Mouse (Mus musculus): ENCODE measurements around the gene Zbtb39.
"Not testable (repeated sequence)": the region's sequence is repeated elsewhere in the genome, so short reads cannot be mapped to it uniquely, and the experiment has no call there.

The Zbtb39 gene

DNA sequence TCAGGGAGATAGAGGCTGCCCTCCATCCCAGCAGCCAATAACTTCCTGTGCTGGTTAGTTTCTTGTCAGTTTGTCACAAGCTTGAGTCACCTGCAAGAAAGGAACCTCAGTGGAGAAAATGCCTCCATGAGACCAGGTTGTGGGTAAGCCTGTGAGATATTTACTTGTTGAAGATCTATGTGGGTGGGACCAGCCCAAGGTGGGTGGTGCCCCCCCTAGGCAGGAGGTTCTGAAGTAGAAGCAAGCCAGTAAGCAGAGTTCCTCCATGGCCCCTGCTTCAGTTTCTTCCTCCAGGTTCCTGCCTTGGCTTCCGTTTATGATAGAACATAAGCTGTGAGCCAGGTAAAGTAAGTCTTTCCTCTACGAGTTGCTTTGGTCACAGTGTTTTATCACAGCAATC lies 3.1 kb upstream of the Zbtb39 start:
- intact Hi-C loops (cut with DNase I): loop anchor here (5.0 kb wide), 1 partner anchor 59 kb away; no protein-coding TSS in a partner anchor

DNA sequence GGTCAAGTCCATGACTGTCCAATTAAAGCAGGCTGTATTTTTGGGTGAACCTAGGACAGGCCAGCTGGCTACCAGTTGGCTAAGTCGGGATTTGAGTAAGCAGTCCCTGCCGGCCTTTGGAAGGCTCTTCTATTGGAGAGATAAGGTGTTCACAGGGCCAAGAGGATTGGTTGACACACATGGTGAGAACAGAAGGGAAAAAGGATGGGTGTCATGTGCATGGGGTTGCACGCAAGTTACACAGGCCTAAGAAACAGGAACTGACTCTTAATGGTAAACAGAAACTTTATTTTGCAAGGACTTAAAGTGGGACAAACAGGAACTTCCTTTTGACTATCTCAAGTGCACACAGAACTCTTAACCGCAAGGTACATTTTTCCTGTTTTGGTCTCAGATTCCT lies 2.4 kb upstream of the Zbtb39 start:
- intact Hi-C loops (cut with DNase I): loop anchor here (5.0 kb wide), 1 partner anchor 60 kb away; no protein-coding TSS in a partner anchor

DNA sequence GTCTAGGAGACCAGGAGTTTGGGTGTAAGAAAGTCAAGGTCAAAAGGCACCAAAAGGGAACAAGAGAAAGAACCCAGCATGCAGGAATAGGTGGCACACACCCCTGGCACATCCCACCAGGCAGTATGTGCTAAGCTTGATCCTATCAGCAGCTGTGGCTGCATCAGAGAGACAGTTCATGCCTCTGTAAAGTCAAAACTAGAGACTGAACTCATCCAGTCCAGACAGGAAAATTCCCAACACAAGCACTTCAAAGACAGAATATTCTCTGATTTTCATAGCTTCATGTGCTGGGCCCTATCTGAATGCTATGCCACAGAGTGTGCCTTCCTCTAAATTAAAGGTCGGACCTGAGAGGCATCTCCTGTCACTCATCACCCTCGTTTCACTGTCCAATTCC lies 1.8 kb upstream of the Zbtb39 start:
- intact Hi-C loops (cut with DNase I): loop anchor here (5.0 kb wide), 1 partner anchor 60 kb away; no protein-coding TSS in a partner anchor

DNA sequence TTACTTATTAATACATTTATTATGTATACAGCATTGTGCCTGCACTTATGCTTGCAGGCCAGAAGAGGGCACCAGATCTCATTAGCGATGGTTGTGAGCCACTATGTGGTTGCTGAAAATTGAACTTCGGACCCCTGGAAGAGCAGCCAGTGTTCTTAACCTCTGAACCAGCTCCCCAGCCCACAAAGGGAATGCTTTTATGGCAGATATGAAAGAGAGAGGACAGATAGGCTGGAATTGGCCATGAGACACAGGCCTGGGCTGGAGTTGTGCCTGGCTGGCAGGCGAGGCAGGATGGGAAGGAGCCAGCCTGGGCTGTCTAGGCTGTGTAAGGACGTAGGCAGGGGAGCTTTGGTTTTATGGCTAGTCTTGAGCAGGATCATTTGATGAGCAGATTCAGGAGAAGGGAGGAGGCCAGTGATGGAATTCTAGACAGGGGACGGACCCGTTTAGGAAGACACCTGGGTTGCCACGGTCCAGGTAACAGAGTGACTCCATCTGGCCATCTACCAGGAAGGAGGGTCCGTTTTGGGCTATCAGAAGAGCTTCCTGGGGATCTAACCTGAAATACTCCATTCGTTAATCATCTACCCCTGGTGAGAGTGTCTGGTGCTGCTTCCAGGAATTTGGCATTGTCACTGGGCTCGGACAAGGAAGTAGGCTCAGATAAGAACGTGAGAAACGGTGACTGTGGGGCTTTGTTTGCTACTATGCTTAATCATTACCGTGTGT lies 1.0 kb upstream of the Zbtb39 start:
- intact Hi-C loops (cut with DNase I): loop anchor here (5.0 kb wide), 1 partner anchor 61 kb away; no protein-coding TSS in a partner anchor

DNA sequence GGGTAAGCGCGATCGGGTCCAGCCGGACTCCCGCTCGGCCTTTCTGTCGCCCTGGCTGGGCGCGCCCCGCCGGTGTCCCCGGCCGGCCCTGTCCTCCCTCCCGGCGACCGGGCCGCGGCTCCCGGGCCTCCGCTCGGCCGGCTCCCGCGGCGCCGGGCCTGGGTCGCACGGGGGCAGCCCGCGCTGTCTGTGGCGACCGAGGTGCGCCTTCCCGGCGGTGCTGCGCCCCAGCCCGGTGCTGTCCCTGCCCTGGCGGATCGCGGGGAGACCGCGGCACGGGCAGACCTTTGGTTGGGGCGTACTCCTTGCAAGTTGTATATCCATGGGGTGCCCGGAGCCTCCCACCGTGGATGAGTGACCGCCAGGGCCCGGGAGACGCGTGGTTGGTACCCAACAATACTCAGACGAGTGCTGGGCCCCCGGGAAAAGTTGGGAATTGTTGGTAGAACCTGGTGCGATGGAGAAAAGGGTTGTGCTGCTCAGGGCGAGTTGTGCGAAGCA lies 373 bp downstream of the Zbtb39 start:
- intact Hi-C loops (cut with DNase I): loop anchor here (5.0 kb wide), 1 partner anchor 62 kb away; no protein-coding TSS in a partner anchor

DNA sequence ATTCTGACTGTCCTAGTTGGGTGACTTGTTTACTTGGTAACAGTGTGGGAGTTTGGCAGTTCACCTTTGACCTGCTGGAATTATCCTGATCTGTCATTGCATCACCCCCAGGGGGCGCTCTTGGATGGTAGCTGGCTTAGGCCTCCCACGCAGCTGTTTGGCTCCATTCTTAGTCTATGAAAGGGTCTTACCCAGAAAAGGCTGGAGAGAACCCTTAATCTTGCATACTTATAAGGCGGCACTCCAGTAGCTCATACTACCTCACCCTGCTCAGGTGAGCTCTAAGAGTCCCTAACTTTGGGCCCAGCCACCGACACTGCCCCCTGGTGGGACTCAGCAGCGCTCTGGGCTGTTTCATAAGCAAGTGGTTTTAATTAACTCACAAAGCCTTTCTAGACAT lies 5.3 kb downstream of the Zbtb39 start:
- intact Hi-C loops (cut with DNase I): no loop called here

DNA sequence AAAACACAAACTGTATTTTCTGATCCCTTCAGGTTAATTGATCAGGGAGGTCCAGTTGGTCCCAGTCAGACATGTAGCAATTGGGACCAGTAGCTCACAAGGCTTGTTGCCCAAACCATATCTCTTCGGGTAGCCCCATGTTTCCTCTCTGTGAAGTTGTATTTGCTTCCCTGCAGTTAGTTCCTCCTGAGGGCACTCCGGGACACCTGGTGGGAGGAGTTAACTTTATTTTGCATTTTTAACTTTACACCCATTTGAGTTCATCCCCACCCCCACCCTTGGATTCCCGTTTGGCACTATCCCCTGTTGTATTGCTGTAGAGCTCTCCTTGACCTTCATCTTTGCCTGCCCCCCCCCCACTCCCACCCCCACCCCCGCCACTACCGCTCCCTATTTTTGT lies 6.5 kb downstream of the Zbtb39 start:
- intact Hi-C loops (cut with DNase I): no loop called here

DNA sequence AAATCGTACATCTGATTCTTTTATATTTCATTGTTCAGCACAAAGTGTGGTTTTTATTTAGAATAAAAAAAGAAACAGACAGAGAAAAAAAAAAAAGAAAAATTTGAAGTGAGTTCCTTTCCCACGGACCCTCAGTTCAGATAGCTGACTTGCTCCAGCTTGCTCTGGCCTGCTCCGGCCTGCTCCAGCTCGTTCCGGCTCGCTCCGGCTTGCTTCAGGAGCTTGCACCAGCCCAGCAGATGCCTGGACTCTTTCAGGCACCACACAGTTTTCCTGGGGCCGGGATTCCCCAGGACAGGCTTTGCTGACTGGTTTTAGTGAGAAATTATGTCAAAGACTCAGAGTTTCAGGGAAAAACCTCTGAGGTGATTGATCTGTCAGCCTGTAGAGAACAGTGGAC lies 7.9 kb downstream of the Zbtb39 start:
- intact Hi-C loops (cut with DNase I): no loop called here

DNA sequence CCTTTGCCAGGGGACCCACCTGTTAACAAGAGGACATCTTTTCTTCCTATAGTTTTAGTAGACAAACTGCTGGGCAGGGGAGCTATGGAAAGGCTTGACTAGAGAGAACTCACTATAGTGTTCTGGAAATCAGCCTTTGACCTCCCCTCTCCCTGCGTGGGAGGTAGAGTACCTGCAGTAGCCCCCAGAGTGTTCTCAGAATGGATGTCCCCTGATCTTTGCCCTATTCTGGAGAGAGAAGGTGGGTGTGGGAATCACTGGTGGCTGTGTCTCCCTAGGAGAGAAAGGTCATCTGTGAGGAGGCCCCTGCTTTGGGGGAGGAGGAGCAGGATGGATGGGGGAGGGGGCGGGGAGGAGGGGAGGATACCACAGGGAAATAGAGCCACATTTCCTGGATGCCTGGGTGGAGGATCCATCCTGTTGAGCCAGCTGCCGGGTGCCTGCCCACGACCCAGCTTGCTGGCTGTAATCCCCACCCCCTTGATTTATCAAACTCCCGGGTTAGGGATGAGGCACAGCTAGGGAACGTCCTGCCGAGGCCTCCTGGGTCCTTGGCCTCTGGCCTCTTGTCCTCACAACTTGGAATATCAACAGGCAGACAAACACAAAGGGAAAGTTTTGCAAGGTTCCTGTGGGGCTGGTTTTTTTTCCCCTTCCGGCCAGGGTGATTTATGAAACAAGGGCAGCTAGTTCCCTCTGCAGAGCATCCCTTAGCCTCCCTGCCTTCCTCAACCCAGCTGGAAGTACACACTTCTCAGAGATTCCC lies 9.7 kb downstream of the Zbtb39 start:
- intact Hi-C loops (cut with DNase I): no loop called here

DNA sequence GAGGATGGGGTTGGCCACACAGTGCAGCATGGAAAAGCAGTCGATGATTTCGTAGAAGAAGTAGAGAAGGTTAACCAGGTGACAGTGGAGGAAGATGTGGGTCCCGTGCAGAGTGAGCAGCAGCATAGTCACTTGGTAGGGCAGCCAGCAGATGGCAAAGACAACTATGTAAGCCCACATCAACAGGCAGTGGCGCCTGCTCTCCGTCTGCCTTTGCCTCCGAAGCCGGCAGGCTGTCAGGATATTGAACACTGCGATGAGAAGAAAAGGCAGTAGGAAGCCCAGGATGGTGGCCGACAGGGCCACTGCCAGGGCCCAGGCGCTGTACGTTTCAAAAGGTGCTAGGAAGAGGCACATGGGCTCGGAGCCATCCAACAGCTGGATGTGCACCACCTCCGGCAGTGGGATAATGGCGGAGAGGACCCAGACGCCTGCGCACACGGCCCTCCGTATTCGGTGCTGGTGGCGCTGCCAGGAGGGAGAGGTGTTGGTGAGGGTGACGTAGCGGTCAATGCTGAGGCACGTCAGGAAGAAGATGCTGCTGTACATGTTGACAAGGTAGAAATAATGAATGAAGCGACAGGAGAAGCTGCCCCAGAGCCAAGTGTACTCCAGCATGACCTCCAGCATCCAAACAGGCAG lies 10.9 kb downstream of the Zbtb39 start:
- intact Hi-C loops (cut with DNase I): no loop called here

DNA sequence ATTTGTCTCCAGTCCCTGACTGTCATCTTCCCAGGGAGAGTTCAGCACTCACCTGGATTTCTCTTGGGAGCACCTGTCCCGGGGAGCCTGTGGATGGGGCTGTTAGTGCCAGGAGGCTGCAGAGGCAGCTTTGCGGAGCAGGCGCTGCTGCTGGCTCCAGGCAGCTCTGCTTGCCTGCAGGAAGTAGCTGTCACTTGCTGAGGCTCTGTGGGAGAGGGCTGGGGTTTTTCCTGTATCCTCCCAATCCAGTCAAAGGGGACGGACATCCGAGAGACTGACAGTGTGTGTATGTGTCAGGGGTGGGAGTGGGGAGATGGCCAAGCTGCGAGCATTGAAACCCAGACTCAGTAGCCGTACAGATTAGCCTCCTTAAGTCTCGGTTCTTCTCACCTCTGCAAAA lies 12.2 kb downstream of the Zbtb39 start, which contains the start of gene Gpr182:
TSS of gene Gpr182 (minus strand) at position 185 of the 400 bp plus-strand sequence.
- intact Hi-C loops (cut with DNase I): no loop called here

DNA sequence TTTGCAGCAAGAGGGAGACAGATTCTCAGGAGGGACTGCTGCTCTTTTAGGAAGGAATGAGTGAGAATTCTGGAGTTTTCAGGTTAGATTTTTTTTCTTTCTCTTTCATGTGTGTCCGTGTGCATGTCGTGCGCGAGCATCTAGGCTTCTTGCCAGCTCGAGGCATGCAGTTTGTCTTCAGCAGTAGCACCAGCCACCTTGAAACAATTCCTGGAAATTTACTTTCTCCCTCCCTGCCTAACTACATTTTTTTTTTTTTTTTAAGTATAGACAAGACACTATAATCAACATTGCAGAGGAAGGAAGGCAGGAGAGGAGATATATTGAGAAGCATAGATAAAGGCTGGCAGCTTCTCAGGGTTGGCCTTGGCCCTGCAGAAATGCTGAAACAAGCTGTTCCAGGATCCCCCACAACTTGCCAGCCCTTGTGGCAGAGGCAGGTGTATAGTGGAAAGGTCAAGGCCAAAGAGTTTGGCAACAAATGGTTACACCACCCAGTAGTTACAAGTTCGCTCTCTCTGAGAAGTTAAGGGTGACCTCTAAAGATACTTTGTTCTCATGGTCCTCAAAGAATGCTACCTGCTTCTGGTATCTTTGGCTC lies 15.3 kb downstream of the Zbtb39 start:
- intact Hi-C loops (cut with DNase I): no loop called here

DNA sequence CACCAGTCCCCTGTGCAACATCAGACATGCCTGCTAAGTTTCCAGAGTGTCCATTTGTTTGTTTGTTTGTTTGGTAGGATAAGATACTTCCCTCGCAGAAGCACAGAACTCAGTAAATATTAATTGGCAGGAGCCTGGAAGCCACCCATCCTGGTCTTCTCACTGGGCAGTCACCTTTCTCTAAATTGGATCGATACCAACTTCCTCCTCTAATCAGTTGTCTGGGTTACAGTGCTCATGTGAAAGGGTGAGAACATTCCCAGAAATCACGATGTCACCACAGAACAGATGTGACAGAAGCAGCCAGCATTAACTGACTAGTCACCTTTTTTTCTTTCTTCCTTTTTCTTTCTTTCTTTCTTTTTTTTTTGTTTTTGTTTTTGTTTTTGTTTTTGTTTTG lies 15.9 kb downstream of the Zbtb39 start:
- intact Hi-C loops (cut with DNase I): no loop called here

DNA sequence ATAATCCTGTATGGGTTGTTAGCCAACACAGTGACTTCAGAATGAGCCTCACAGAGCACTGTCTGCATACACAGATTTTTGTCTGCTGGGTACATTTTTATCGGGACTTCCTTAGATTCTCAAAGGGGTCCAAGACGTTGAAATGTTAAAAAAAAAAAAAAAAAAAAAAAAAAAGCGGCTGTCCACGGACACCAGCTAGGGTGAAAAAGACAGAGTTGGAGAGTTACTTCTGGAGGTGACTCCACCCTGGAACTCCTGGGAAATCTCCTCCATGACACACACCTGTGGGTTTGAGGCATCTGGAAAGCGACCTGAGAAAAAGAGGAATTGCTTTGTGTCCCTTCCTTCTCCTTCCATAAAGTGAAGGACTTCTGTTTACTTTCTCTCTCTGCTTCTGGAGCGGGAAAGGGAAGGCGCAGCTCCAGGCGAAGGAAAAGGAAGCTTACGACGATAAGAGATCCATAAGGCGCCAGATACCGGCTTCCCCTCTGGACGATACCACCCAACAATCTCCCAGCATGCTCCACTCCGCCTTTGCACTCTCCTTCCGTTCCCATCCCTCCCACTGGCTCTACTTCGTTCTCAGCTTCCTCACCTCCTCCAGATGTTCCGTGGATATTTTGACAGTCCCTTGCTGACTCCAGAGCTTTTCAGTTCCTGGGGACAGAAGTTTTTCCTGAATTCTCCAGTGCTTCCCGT lies 16.6 kb downstream of the Zbtb39 start:
- intact Hi-C loops (cut with DNase I): no loop called here

DNA sequence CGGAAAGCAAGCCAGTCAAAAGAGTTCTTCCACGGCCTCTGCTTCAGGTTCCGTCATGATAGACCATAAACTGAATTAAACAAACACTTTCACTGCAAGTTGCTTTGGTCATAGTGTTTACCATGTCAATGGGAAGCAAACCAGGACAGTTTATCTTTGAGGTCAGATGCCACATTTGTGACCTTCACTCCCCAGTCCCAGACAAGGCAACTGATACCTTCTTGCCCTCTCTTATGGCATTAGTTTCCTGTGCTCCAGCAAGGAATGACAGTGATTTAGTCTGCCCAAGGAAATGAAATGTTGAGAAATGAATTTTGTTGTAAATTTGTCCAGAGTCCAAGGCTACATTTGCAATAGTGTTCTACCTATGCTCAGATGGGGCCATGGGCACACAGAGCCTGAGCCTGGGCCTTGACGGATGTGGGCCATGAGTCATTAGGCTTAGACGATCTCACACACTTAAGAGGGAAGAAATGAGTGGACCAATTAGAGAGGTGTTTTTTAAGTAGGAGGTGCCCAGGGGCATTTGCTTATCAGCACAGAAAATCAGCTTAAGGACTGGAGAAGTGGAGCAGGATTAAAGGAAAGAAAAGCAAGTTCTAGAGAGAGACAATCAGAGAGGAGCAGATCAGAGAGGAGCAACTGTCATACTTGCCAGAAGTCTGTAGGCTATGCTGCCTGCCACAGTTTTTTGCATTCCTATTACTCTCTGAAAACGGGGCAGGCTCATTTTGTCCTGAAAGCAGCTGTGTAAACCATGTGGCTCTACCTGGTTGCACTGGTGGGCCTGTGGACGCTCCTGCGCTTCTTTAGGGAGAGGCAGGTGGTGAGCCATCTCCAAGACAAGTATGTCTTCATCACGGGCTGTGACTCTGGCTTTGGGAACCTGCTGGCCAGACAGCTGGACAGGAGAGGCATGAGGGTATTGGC lies 20.1 kb downstream of the Zbtb39 start, which contains the start of the genes Rdh1 and Rdh16f1:
TSS of gene Rdh1 (plus strand) at position 541 of the 930 bp plus-strand sequence.
TSS of gene Rdh16f1 (plus strand) at position 607 of the 930 bp plus-strand sequence.
- intact Hi-C loops (cut with DNase I): no loop called here

DNA sequence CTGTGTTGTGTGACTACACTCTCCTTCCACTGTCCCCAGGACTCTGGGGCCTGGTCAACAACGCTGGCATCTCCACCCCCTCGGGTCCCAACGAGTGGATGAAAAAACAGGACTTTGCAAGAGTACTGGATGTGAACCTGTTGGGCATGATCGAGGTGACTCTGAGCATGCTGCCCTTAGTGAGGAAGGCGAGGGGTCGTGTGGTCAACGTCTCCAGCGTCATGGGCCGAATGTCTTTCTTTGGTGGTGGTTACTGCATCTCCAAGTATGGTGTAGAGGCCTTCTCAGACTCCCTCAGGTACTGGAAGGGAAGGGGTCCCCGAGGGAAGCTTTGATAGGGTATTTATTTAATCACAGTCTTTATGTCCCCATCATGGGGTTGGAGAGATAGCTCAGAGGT lies 23.6 kb downstream of the Zbtb39 start:
- intact Hi-C loops (cut with DNase I): not testable (repeated sequence)

DNA sequence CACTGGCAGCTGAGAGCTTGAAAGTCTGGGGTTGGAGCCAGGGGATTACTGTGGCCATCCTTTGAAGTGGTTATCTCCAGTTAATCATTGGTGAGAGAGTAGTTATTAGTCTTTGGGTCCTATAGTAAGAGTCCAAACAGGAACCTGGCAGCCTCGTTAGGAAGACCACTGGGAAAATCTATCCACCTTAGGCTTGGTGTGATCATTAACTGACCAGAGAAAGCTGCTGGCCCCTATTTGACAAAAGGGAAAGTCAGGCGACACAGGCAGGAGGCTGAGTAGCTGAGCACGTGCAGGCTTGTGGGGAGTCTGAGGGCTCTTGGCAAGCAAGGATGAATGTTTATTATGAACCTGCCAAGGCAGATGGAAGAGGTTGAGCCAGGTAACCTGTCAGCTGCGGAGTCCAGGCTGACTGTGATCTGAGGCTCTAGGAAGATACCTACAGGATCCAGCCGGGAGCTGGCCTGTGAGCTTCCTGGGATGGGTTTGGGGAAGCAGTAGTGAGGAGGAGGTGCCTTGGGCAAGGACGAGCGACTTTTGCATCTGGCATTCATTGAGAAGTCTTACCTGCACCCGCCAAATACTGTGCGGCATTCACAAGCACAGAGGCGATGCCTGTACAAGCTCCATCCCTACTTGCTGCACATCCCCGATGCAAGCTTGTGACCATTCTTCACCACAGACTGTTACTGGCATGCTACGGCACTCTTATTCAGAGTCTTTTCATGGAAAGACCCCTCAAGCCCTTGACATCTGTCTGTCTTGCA lies 24.8 kb downstream of the Zbtb39 start:
- intact Hi-C loops (cut with DNase I): no loop called here

DNA sequence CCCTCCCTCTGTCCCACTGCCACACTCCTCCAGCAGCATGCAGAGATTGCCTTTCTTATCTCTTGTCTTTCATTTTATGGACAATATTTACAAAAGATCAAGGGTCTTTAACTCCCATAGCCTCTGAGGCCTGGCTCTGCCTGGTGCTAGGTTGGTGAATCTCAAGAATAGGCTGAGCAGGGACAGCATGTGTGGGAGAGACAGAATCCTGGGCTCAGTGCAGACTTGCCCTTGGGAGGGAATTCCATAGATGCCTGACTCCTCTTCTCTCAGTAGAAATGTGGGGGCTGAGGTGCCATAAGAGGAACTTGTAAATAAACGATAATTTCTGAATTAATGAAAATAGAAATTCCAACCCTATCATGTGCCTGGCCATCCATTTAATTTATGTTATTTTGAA lies 27.2 kb downstream of the Zbtb39 start:
- intact Hi-C loops (cut with DNase I): no loop called here

DNA sequence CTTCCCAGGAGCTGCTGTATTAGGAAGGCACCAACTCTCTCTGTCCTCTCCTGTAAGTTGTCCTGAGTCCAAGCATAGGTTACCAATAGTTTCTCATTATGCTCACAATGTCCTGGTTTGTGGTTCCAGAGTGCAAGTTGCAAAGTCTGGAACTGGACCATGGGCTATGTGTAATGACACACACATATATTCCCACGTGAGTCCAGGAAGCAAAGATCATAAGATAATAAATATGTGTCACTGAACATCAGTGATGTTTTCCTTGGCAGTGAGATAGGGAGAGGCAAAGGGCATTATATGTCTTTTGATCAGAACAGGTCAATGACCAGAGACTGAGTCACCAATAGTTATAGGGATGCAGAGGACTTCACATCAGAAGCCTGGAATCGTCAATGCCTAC lies 36.7 kb downstream of the Zbtb39 start, which contains the start of gene Rdh9:
TSS of gene Rdh9 (plus strand) at position 376 of the 400 bp plus-strand sequence.
- intact Hi-C loops (cut with DNase I): no loop called here

Measured in adrenal gland (tissue).